Mouse (Mus musculus) megakaryocyte, embryonic 14.5 days (primary cell): ENCODE data around the gene Borcs7. TPM values are rescaled to one million over a fixed set of nuclear protein-coding genes. Genes with fewer than 3 reads are reported as not detected.
A peak's percentile ranks its signal among the peaks of the same experiment; 100 is the strongest.

Experiments
- H3K27me3 ChIP-seq: replicated peaks from 2 replicates; pipeline ENCODE3; 2012; ENCODE audit warnings: inconsistent platforms
- H3K36me3 ChIP-seq: replicated peaks from 2 replicates; pipeline ENCODE3; 2012; ENCODE audit warnings: low read length, inconsistent platforms, mixed read lengths
- H3K4me1 ChIP-seq: 2 replicates; pipeline ENCODE4 v1.6.1; 2012; ENCODE audit warnings: inconsistent platforms
- H3K4me3 ChIP-seq: replicated peaks from 2 replicates; pipeline ENCODE3; 2012; ENCODE audit warnings: moderate library complexity, mild to moderate bottlenecking, inconsistent platforms
- H3K9me3 ChIP-seq: 2 replicates; pipeline ENCODE4 v1.6.1; 2012; ENCODE audit warnings: inconsistent platforms
- FLI1 ChIP-seq: IDR thresholded peaks from 2 replicates; pipeline ENCODE4 v1.6.1; 2012; ENCODE audit warnings: low read length, inconsistent platforms, mixed read lengths
- GATA1 ChIP-seq: IDR thresholded peaks from 3 replicates; pipeline ENCODE4 v1.6.1; 2012; ENCODE audit warnings: mixed read lengths, low read length, inconsistent platforms, borderline replicate concordance
- polyA plus RNA-seq: library from polyadenylated mRNA; stranded (reverse); fragments of >175 nt; gene quantifications from 2 replicates; pipeline ENCODE4 v1.2.3, GENCODE M21; 2012; ENCODE audit warnings: low replicate concordance; ENCODE audit not compliant: insufficient read depth

The Borcs7 gene
- polyA plus RNA-seq, 1 experiment: 0.97 TPM

DNA sequence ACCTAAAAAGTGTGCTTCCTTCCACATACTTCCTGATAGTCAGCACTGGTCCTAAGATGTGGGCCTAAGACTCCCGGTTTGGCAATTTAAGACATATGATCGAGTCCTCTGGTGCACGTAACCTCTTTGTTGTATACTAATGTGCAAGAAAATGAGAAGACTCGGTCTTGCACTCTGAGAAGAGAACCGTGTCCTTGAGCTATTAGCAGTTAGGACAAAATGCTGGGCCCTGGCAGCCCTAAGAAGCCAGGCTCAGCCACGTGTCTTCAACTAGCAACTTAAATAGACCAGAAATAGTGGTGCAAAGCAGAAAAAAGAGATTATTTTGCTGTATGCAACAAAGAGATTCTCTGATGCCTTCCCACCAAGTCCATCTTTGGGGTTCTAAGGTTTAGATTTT lies 26.9 kb upstream of the Borcs7 start:
- peaks cover 4% of the 10 kb centered on the region for H3K36me3 ChIP-seq
- H3K9me3 ChIP-seq: no peaks in the 10 kb centered on the region
- H3K4me3 ChIP-seq: no peak overlapping the region
- TF ChIP-seq FLI1 (no peak), GATA1 (no peak)
- peaks cover 18% of the 10 kb centered on the region for H3K4me1 ChIP-seq
- H3K27me3 ChIP-seq: peaks cover 27% of the 10 kb centered on the region

DNA sequence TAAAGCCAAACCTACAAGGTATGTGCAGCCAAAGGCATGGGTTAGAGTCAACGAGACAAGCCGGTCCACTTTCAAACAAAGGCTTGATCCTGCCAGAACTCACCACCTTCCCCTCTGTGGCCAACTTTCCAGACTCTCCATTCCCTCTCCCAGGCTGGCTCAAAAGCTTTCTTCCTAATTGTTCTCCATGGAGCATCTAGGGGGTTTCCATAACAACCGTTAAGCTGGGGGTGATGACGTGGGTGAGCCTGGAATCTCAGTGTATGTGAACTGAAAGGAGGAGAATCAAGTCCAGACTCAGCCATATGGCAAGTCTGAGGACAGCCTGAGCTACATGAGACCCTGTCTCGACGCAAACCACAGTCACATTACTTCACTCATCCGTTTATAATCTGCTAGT lies 24.2 kb upstream of the Borcs7 start:
- H3K9me3 ChIP-seq: no peaks in the 10 kb centered on the region
- no peak overlapping the region for H3K4me3 ChIP-seq
- peaks cover 46% of the 10 kb centered on the region for H3K27me3 ChIP-seq
- no peaks in the 10 kb centered on the region for H3K36me3 ChIP-seq
- H3K4me1 ChIP-seq: peaks cover 30% of the 10 kb centered on the region
- TF ChIP-seq FLI1 (no peak), GATA1 (no peak)

DNA sequence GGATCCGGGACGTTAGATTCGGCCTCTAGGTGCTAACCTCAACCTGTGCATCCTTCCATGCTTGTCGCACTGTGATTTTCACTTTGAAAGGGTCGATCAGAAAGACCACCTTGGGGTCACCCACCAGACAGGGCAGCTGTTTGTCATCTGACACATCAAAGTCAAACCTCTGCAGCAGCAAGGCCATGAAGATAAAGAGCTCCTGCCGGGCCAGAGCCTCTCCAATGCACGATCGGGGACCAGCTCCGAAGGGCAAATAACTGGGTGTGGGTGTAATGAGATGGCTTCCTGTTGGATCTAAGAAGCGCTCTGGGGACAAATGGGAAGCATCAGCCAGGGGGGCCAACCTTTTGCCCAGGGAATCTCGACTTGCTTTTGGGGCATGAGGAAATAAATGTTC lies 22.4 kb upstream of the Borcs7 start:
- Histone ChIP-seq H3K4me3 (no peak overlapping the region), H3K4me1 (peaks cover 25% of the 10 kb centered on the region), H3K9me3 (no peaks in the 10 kb centered on the region), H3K27me3 (peaks cover 63% of the 10 kb centered on the region), H3K36me3 (no peaks in the 10 kb centered on the region)
- TF ChIP-seq FLI1: no peak
- TF ChIP-seq GATA1: no peak

DNA sequence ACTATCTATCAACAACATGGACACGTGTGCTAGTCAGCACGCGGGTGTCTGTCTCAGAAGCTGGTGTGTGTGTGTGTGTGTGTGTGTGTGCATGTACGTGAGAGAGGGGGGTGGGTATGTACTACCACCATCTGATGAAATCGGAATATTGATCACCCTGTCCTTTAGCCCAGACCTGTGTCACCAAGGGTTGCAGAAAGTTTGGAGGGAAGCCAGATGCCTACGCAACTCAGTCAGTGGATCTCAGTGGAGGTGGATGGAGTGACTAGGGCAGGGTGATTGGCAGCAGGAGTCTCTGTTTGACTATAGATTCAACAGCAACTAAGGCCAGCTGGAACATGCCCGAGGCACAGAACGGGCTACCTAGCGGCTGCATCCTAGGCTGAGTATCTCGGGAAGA lies 21.4 kb upstream of the Borcs7 start:
- Histone ChIP-seq H3K36me3 (no peaks in the 10 kb centered on the region), H3K4me1 (peaks cover 22% of the 10 kb centered on the region), H3K27me3 (peaks cover 73% of the 10 kb centered on the region), H3K9me3 (no peaks in the 10 kb centered on the region), H3K4me3 (no peak overlapping the region)
- TF ChIP-seq GATA1: no peak
- no peak for TF ChIP-seq FLI1

DNA sequence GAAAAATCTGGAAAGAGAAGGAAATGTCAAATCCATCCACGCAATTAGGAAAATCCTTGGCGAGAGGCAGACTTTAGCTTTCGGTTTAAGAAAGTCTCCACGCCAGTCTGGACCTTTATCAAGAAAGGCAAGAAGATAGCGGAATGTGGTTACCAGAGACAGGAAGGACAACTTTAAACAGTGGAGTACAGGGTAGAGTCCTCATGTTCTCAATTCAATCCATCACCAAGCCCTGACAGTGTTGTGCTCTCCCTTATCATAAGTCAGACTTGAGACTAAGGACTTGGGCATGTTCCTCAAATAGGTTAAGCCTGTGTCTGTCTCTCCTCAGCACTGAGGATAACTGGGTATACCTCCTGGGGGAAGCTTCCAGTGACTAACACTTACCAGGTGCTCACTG lies 19.9 kb upstream of the Borcs7 start:
- peaks cover 65% of the 10 kb centered on the region for H3K27me3 ChIP-seq
- TF ChIP-seq GATA1 (no peak), FLI1 (no peak)
- H3K4me1 ChIP-seq: peaks cover 22% of the 10 kb centered on the region
- no peaks in the 10 kb centered on the region for H3K9me3 ChIP-seq
- peak overlapping the region; percentile 24 for H3K4me3 ChIP-seq
- H3K36me3 ChIP-seq: no peaks in the 10 kb centered on the region

DNA sequence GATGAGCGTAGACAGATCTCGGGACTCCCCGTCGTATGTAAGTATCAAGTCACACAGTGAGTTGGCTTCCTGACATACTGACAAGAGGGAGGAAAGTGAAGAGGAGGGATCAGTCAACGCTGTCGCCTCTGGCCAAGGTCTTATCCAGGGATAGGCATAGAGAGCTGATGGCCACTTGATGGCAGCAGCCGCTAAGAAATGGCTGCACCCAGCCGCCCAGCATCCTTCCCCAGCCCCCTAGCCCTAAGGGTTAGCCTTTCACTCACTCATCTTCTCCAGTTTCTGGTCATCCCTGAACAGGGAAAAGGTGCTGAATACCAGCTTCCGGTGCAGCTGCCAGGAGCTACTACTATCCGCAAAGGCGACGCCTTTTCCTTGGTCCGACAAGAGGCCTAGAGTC lies 19.0 kb upstream of the Borcs7 start:
- Histone ChIP-seq H3K27me3 (peaks cover 64% of the 10 kb centered on the region), H3K4me1 (peaks cover 22% of the 10 kb centered on the region), H3K4me3 (peak overlapping the region; percentile 73), H3K36me3 (no peaks in the 10 kb centered on the region), H3K9me3 (no peaks in the 10 kb centered on the region)
- TF ChIP-seq GATA1: no peak
- TF ChIP-seq FLI1: no peak

DNA sequence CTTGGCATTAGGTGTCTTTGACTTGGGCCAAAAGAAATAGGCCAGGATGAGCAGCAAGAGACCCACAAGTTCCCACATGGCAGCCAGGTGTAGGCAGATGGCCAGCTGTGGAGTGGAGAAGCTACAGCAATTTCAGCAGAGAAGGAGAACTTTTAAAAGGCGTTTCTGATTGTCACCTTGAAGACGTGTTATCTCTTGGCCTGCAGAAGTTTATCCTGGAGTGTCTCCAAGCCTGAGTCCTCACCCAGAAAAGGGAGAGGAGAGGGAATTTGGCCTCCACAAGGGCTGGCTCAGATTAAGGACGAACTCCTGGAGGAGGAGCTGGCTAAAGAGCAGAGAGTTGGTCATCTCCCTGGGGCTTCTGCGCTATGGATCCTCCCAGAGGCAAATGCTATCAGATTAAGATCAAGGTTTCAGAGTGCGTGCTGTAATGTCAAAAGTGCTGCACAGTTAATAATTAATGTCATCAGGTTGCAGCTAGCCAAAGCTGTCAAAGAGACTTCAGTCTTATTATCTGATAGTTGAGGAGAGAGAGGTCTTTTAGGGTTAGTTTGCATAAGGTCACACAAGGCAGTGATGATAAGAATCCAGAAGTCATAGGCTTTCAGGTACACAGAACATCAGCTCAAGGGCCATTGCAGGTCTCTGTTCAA lies 16.8 kb upstream of the Borcs7 start, which contains the start of gene Cyp17a1:
Cyp17a1 (minus strand) TSS at position 407 of the 653 bp plus-strand sequence.
- H3K9me3 ChIP-seq: no peaks in the 10 kb centered on the region
- H3K36me3 ChIP-seq: no peaks in the 10 kb centered on the region
- TF ChIP-seq FLI1 (no peak), GATA1 (no peak)
- peaks cover 26% of the 10 kb centered on the region for H3K4me1 ChIP-seq
- H3K27me3 ChIP-seq: peaks cover 56% of the 10 kb centered on the region
- no peak within 1 kb of the TSS for H3K4me3 ChIP-seq

DNA sequence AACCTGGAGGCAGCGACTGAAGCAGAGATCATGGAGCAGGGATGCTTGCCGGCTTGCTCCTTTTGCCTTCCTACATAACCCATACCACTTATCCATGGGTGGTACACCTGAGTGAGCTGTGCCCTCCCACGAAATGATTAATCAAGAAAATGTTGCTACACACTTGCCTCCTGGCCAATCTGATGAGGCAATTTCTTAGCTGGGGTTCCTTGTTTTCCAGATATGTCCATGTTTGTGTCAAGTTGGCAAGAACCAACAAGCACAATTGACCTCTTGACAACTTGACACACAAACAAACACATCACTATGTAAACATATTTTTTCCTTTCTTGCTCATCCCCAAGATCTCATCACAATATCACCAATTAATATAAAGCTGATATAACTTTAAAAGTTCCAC lies 14.1 kb upstream of the Borcs7 start:
- Histone ChIP-seq H3K4me1 (peaks cover 33% of the 10 kb centered on the region), H3K4me3 (no peak overlapping the region), H3K36me3 (no peaks in the 10 kb centered on the region), H3K27me3 (peaks cover 41% of the 10 kb centered on the region), H3K9me3 (no peaks in the 10 kb centered on the region)
- TF ChIP-seq GATA1 (no peak), FLI1 (no peak)

DNA sequence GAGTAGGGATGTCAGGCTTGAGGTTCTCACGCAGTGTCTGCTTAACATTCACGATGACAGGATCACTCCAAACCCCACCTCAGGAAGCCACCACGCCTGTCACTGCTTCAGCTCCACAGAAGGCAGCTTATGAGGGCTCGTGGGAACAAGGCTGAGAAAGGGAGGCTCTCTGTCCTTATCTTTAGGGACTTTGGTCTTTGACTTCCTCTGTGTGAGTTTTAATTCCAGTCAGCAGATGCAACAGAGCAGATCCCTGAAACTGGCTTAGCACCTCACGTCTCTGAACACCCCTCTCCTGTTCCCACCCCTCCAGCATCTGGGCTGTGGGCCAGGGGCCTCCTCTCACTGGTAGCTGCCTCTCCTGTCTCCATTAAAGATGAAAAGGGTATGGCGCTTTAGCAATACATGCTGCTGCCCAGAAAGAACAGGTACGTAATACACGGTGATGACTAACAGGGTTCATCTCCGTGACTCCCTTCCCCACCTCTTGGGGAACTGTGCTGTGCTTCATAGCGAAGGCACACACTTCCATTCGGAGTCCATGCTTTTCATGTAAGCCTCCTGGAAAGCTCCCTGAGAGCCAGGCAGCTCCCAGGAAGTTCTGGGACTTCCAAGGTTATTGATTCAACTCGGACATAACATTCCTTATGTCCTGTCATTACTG lies 9.9 kb upstream of the Borcs7 start:
- Histone ChIP-seq H3K27me3 (peaks cover 21% of the 10 kb centered on the region), H3K9me3 (no peaks in the 10 kb centered on the region), H3K4me1 (peaks cover 41% of the 10 kb centered on the region), H3K4me3 (peak overlapping the region; percentile 70), H3K36me3 (no peaks in the 10 kb centered on the region)
- TF ChIP-seq FLI1: no peak
- no peak for TF ChIP-seq GATA1

DNA sequence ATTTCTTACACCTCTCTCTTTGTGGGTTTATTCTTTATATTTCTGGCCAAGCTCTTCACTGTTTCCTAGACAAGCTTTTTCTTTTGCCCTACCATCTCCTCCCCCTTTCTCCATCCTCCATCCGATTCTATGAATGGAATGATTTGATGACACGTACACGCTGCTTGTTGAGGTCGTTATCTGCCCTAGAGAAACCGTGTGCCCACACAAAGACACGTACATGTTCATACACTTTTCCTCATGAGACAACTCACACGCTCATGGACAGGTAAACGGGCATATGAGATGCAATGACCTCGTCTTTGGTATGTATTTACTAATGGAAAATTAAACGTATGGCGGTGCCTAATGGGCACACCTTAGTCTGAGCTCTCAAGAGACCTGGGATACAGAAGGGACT lies 681 bp downstream of the Borcs7 start:
- Histone ChIP-seq H3K4me1 (peaks cover 39% of the 10 kb centered on the region), H3K27me3 (no peaks in the 10 kb centered on the region), H3K4me3 (peak overlapping the region; percentile 97), H3K9me3 (no peaks in the 10 kb centered on the region), H3K36me3 (peaks cover 17% of the 10 kb centered on the region)
- no peak for TF ChIP-seq GATA1
- no peak for TF ChIP-seq FLI1
